Mouse (Mus musculus) spleen, postnatal 4 days (tissue): ENCODE results near the gene St6galnac4.

Experiments used
- DNase-seq, 2 experiments: peaks; one replicate each; pipeline ENCODE4 v3.0.0; 2022; ENCODE audit warnings: low spot score in 2 of 2

The St6galnac4 gene

DNA sequence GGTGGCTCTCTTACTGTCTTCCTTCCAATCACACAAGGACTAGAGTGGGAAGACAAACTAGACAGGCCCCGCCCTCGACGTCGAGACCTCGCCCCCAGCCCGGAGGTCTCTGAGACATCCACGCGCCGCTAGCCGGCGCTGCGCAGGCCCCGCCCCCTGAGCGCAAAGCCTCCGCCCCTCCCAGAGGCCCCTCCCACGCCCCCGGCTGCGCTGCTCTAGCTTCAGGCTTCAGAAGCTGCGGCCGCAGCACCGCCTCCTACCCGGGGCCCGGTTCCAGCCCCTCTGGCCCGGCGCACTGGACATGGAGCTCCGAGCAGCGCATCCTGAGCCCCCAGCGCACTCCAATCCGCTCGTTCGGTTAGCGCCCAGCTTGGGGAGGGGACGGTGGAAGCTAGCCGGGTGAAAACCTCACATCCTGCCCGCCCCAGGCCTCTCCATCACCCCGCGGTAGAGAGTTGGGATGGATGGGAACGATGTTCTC, at the start of gene St6galnac4:
TSS of gene St6galnac4 (plus strand) at position 225 of the 481 bp plus-strand sequence.
- peak; percentile 88 to 93 for DNase-seq

- DNase-seq: no peak
Observed at GRCm38 (mm10) chr2:32537360-32537905, 49.5 kb upstream of the St6galnac4 start.

DNA sequence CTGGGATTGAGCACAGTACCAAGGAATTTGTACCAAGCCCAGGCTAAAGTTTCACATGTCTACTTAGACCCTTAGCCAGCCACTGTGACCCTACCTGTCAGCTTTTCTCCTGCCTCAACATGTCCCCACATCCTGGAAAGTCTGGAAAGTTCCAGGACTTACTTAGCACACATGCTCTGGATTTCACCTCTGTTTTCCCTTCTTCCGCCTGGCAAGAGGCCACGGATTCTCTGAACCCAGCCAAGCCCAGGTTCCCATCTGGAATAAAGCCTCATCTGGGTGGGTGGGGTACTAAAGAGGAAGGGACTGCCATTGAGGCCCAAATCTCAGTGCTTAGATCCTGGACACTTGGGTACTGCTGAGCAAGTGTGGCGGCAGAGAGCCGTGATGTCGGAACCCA, 49.0 kb upstream of the St6galnac4 start:
- DNase-seq: no peak

DNA sequence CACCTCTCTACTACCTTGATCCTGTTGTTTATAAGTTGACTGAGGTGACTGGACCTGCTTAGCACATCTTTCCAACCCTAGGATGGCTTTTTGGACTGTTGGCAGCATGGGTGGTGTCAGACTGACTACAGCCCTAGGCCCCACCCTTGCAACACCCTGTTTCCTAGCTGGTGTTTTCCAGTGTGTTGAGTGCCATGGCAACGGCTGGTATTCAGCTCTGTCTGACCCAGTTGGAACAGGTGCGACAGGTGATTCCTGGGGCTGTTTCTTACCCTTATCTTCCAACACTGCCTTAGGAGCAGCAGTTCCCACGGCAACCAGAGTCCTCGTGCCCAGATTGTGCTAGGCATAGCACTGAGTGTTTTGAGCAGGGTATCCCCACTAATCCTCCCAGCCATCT, 48.4 kb upstream of the St6galnac4 start:
- DNase-seq: no peak

GRCm38 (mm10) chr2:32539452-32539981, 47.4 kb upstream of the St6galnac4 start:
- DNase-seq: no peak

- no peak for DNase-seq
Observed at GRCm38 (mm10) chr2:32541333-32541908, 45.5 kb upstream of the St6galnac4 start.

DNA sequence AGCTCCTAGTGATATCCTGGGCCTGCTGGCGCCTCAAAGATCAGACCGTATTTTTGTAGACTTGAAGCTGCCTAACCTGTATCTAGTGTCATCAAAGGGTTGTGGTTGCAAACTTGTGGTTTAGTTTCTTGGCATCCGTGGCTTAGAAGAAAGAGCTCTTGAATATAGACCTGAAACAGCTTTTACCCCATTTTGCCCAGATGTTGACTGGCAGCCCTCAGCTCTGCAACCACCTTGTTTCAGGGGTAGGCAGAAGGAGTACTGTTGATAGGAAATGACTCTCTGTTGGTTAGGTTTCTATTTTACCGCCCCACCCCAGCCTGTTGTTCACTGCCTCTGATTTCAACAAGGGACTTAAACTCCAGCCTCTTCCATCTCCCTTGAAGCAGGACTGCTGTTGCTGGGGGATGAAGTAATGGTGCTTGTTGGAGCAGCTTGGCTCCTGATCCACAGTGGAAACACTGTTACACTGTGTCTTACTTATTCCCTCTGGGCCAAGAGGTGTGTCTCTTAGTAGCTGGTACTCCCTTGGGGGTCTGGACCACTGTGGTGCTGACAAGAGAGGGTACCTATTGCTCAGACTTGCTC, 44.8 kb upstream of the St6galnac4 start:
- no peak for DNase-seq

GRCm38 (mm10) chr2:32543031-32543449, 43.9 kb upstream of the St6galnac4 start:
- no peak for DNase-seq

- no peak for DNase-seq
Observed at GRCm38 (mm10) chr2:32546951-32547350, 39.9 kb upstream of the St6galnac4 start.

DNA sequence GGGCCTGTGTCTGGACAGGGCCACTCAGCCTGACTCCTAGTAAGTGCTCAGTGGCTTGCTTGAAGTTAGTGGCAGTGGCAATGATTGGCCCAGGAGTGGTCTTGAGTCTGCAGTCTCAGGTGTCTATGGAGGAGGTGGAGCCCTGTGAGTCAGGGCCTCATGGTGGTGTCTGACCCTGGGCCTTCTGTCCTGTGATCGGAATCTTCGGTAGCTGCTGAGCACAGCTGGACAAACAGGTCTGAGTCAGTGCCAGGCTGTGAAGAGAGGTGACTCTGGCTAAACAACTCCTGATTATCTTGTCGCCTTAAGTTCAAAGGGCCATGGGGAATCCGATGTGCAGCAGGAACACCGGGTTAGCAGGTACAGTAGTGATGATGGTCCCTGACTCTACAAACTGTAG, 39.5 kb upstream of the St6galnac4 start:
- DNase-seq: no peak

GRCm38 (mm10) chr2:32547964-32548739, 38.7 kb upstream of the St6galnac4 start:
- DNase-seq: no peak

DNA sequence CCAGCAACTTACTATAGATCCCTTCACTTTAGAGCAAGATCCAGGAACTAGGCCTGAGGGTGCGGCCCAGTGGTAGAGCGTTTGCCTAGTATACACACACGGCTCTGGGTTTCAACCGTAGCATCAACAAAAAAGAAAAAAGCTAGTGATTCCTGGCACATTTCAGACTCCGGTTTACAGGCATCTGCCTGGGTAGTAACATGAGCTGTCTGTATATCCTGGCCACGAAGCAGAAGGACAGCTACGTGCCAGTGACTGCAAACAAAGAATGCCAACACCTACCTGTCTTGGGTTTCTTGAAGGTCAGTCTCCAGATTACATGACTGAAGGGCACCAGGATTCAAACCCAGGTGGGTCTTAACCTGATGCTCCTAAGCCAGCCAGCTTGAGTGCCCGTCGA, 37.7 kb upstream of the St6galnac4 start:
- no peak for DNase-seq

GRCm38 (mm10) chr2:32549764-32550163, 37.1 kb upstream of the St6galnac4 start:
- DNase-seq: no peak

- no peak for DNase-seq
Observed at GRCm38 (mm10) chr2:32551236-32551635, 35.7 kb upstream of the St6galnac4 start.

GRCm38 (mm10) chr2:32553592-32554148, 33.2 kb upstream of the St6galnac4 start:
- no peak for DNase-seq

- DNase-seq: no peak
Observed at GRCm38 (mm10) chr2:32555484-32555883, 31.4 kb upstream of the St6galnac4 start.

DNA sequence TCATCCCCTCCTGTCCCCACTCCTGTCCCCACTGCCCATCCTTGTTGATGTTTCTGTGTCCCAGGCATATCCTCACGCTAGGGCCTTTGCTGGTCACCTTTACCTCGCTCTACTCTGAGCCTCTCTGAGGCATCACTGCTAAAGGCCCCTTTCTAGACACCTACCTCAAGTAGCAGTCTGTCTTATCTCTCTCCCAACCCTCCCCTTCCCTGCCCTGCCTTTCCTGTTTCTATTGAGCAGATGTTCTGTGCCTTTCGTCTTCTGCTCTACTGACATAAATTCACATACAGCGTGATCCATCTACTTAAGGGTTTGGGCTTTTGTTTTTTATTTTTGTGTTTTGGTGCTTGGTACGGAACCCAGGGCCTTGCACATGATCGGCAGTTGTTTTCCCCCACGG, 30.9 kb upstream of the St6galnac4 start:
- no peak for DNase-seq

DNA sequence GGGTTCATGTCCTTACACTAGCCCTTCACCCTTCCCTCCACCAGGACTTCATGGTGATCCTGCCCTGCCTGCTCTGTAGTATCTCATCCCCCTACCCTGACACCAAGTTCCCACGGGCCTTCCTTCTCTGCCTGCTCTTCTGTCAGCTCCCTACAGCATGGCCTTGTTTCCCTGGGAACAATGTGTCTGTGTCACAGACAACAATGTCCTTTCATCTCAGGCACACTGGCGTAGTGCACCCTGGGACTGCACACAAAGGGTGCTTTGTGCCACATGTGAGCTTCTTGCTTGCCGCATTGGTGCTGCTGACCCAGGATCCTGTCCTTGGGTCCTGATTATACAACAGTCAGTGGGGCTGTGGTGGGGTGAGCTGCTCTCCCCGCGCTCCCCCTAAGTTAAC, 27.3 kb upstream of the St6galnac4 start:
- no peak for DNase-seq

- peak; percentile 62 to 79 for DNase-seq
Observed at GRCm38 (mm10) chr2:32566536-32567063, 20.3 kb upstream of the St6galnac4 start.

- DNase-seq: no peak
Observed at GRCm38 (mm10) chr2:32568149-32568548, 18.7 kb upstream of the St6galnac4 start.

GRCm38 (mm10) chr2:32568941-32569340, 18.0 kb upstream of the St6galnac4 start:
- no peak for DNase-seq
